Mouse (Mus musculus): Measurements from ENCODE around the gene Nat8f7.
"Not testable (repeated sequence)": the region's sequence is repeated elsewhere in the genome, so short reads cannot be mapped to it uniquely, and the experiment has no call there.

Nat8f7 gene
- long read RNA-seq, experiment 1: 0 reads
- long read RNA-seq, experiment 2: 0 reads

DNA sequence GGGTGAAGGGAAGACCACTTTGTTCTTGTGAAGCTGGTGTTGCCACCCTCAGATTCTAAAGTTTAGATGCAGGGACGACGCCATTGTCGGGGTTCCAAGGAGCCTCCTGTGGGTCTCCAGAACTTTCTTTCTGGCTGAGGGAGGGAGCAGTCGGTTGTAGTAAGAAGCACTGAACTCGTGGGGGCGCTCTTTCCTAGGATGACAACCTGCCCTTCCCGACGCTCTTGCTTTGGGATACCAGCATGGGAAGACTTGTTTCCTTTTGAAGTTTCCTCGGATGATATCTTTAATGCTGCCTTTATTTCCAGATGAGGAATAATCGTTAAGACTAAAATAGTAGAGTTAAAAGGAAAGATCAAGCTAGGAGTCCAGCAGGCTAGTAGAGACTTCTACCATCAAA is at the start of gene Nat8f7:
Gene Nat8f7, minus strand, starts transcription at position 101 of the 400 bp plus-strand sequence.
- intact Hi-C loops (cut with DNase I): not testable (repeated sequence)

DNA sequence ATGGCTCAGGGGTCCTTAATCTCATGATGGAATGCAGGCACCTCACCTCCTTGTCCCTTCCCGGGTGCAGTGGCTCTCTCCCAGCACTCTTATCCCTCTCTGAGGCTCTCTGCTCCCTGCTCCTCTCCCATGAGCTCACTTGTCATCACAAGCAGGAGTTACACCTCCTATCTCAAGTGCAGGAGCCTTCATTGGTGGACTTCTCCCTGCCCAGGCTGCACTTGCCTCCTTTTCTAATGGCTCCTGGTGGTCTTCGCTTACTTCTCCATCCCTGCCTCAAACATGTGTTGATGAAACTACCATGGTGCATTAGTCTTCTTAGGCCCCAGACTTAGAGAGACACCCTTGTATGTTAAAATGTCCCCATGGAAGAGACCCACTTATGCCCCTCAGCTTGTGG is 49.7 kb upstream of the Nat8f7 start:
- intact Hi-C loops (cut with DNase I): loop anchor here (10.0 kb wide), 1 partner anchor 242 kb away; no protein-coding TSS in a partner anchor

DNA sequence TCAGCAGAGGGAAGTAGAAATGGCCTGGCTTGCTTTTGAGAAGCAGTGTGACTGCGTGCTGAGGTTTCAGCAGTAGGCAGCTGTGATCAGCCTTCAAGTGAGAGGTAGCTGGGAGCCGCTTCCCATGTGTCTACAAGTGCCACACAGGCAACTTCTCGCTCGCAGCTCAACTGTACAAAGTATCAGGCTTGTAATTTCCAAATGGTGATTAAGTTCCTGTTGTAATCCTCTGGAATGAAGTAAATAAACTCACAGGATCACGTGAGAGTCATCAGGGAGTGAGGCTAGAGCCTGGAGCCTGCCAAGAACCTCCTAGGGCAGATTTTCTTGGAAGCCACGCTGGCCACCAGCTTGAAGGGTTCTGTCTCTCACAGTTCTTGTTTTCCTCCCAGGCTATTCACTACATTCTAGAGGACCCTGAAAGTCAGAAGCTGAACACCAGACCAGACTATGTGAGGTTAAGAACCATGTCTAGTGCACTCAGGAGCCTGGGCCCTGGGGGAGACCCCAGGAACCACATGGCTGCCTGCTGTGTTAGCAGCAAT is 42.8 kb upstream of the Nat8f7 start:
- intact Hi-C loops (cut with DNase I): not testable (repeated sequence)

DNA sequence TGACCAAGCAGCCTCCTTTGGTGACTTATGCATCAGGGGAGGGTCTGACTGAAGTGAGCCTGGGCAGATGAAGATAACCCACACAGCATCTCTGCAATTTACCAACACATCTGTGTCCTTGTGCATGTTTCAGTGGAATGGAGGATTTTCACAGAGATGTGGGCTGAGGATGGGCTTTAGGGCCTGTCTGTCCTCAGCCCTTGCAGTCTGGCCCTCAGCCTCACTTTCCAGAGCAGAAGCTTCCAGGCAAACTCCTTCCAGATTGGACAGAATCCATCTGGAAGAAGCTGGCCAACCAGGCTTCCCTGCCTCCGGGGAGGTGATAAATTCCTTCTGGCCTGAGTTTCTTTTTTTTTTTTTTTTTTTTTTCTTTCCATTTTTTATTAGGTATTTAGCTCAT is 3.4 kb downstream of the Nat8f7 start:
- intact Hi-C loops (cut with DNase I): not testable (repeated sequence)

DNA sequence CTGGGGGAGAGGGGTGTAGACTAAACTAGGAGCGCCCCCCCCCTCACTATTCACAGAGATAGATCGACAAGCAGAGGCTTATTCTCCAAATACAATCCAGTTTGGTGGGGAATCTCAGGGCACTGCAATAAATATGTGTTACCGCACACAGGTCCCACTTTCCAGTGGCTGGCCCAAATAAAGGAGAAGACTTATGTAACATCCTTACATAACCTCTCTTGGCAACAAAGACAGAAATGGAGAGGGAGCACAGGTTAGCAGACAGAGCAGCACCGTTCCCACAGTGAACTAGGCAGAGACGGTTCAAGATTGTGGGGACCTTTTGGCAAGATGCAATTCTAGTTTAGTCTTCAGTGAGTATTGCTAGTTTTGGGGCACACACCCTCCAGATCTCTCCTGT is 3.8 kb downstream of the Nat8f7 start:
- intact Hi-C loops (cut with DNase I): not testable (repeated sequence)

DNA sequence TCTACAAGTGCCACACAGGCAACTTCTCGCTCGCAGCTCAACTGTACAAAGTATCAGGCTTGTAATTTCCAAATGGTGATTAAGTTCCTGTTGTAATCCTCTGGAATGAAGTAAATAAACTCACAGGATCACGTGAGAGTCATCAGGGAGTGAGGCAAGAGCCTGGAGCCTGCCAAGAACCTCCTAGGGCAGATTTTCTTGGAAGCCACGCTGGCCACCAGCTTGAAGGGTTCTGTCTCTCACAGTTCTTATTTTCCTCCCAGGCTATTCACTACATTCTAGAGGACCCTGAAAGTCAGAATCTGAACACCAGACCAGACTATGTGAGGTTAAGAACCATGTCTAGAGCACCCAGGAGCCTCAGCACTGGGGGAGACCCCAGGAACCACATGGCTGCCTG is 11.1 kb downstream of the Nat8f7 start:
- intact Hi-C loops (cut with DNase I): not testable (repeated sequence)

Small RNA genes lying within 50 kb of the gene (microRNA-seq; reads per million reads assigned to microRNA genes)
- 0 reads per million in 2 experiments for gene Gm27317
